Mouse (Mus musculus) kidney, adult 2 months (tissue): ENCODE measurements around the gene Bcl11b.

Experiments
- CTCF ChIP-seq: fragments of 200-500 bp; conservative IDR thresholded peaks from 2 replicates; pipeline ENCODE4 v1.5.1; 2011; ENCODE audit warnings: low read depth, mild to moderate bottlenecking, control low read depth, low read length, moderate library complexity, mixed read lengths; ENCODE audit not compliant: insufficient read depth, insufficient read length
- POLR2A ChIP-seq: fragments of 200-500 bp; IDR thresholded peaks from one replicate; pipeline ENCODE4 v1.6.1; 2011; ENCODE audit warnings: low read depth, low read length, control low read depth

DNA sequence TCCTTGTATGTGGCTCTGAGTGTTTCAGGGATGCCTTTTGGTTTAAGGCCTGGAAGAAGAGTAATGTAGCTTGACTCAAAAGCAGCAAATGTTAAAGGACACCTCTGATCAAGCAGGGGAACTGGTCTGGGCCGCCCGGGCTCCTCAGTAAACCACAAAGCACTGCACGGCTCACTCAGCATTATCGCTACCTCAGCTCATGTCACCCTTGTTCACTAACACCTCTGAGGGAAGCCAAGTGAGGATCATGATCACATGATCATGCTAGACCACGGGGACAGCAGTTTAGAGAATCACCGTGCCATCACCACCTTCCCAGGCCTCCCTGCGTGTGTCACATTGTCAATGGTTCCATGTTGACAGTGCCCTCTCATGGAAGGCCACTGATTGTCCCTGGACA, 81.8 kb downstream of the Bcl11b start:
- TF ChIP-seq CTCF (no peak), POLR2A (no peak)
